Mouse (Mus musculus): Measurements from ENCODE around the gene Six2. TPM values are rescaled to one million over a fixed set of nuclear protein-coding genes. Genes with fewer than 3 reads are reported as not detected.

The Six2 gene
- total and polyA plus RNA-seq, 2 experiments from 2014 or later = 0.08 to 0.10 TPM

DNA sequence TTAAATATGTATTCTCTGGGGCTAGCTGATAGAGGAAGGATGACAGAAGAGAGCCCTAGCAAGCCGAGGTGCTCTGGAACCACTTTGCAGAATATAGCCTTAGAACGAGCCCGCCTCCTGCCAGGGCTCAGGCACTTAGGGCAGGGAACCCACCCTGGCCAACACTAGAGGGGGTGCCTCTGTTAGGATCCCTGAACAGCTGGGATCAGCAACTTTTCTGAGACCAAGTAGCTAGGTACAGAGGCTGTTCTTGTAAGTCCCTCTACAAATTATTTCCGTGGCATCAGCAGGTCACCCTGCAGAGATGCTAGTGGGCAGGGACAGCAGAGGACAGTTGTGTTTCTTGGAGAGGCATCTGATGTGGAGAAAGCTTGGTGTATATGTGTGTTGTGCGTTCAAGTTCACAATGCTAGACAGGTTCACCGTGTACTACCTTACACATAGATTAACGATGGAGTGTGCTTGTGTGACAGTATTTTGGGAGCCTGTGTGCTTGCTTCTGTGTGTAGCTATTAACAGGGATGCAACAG lies 5.8 kb downstream of the Six2 start:
- peaks cover 3% of the 10 kb centered on the region; the same call in 1 of the 2 replicates for H3K4me1 ChIP-seq (ENCODE audit: control insufficient read depth, insufficient read depth)
- 10% methylated on average over 7 of the region's 7 CpGs for WGBS
- H3K36me3 ChIP-seq (replicated peaks; ENCODE audit: control insufficient read depth, insufficient read depth, low read length) = no peaks in the 10 kb centered on the region
- H3K27ac ChIP-seq (ENCODE audit: low read depth) = no peak overlapping the region
- no peaks in the 10 kb centered on the region for H3K9me3 ChIP-seq (replicated peaks; ENCODE audit: control insufficient read depth, low read length)
- DNase-seq (ENCODE audit: low spot score) (no peak), ATAC-seq (ENCODE audit: insufficient read depth, low read depth) (no peak)
- peaks cover 97% of the 10 kb centered on the region for H3K27me3 ChIP-seq (ENCODE audit: control insufficient read depth, insufficient read depth, low read length)
- TF ChIP-seq CTCF (IDR thresholded peaks at IDR 0.05; ENCODE audit: low read depth) (no peak), EP300 (IDR thresholded peaks at IDR 0.05; ENCODE audit: low read depth) (no peak)
- H3K4me2 ChIP-seq (ENCODE audit: low read depth, low read length) = no peak overlapping the region
- no peak overlapping the region for H3K4me3 ChIP-seq (ENCODE audit: low read depth, low read length)
- H3K9ac ChIP-seq (replicated peaks; ENCODE audit: low read depth, low read length) = no peak overlapping the region

GRCm38 (mm10) chr17:85681741-85682140 lies 6.3 kb downstream of the Six2 start:
- ATAC-seq (ENCODE audit: insufficient read depth, low read depth) (no peak), DNase-seq (ENCODE audit: low spot score) (no peak)
- H3K4me3 ChIP-seq (ENCODE audit: low read depth, low read length) = no peak overlapping the region
- H3K4me1 ChIP-seq (ENCODE audit: control insufficient read depth, insufficient read depth) = no peaks in the 10 kb centered on the region
- peaks cover 94% of the 10 kb centered on the region for H3K27me3 ChIP-seq (ENCODE audit: control insufficient read depth, insufficient read depth, low read length)
- no peaks in the 10 kb centered on the region for H3K9me3 ChIP-seq (replicated peaks; ENCODE audit: control insufficient read depth, low read length)
- H3K9ac ChIP-seq (replicated peaks; ENCODE audit: low read depth, low read length) = no peak overlapping the region
- no peaks in the 10 kb centered on the region for H3K36me3 ChIP-seq (replicated peaks; ENCODE audit: control insufficient read depth, insufficient read depth, low read length)
- TF ChIP-seq EP300 (IDR thresholded peaks at IDR 0.05; ENCODE audit: low read depth) (no peak), CTCF (IDR thresholded peaks at IDR 0.05; ENCODE audit: low read depth) (no peak)
- no peak overlapping the region for H3K4me2 ChIP-seq (ENCODE audit: low read depth, low read length)
- WGBS = 15% methylated on average over 6 of the region's 6 CpGs
- H3K27ac ChIP-seq (ENCODE audit: low read depth) = no peak overlapping the region

DNA sequence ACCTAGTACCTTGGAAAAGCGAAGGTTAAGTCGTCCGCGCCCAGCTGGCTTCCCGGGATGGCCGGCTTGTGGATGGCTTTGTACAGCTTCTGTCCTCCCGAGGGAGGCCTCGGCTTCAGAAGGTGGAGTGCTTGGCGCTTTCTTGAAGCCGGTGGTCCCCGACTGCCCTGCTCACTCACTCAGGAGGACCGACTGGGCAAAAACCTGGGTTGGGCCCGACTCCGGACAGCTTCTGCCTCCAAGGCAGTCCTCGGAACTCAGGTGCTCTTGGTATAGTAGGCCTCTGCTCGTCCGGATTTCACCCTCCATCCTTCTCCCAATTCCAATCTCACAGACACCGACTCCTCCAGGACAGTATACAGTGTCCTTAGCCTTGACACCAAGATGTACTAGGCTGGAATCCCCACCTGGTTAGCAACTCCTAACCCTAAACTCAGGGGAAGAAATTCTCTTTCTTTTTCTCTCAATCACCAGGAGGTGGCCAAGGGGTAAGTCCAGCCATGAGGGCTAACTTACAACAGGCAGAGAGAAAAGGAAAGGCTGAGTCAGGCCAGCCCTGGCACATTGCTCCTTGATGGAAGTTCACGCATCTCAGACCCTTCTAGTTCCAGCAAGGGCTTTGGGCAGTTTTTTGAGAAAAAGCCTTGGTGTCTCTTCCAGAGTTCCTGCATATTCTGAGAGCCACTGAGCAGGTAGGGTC lies 7.1 kb downstream of the Six2 start:
- ATAC-seq (ENCODE audit: insufficient read depth, low read depth) (no peak), DNase-seq (ENCODE audit: low spot score) (no peak)
- Histone ChIP-seq H3K36me3 (replicated peaks; ENCODE audit: control insufficient read depth, insufficient read depth, low read length) (no peaks in the 10 kb centered on the region), H3K4me3 (ENCODE audit: low read depth, low read length) (peak overlapping the region; percentile 30; the same call in 1 of the 2 replicates), H3K9me3 (replicated peaks; ENCODE audit: control insufficient read depth, low read length) (no peaks in the 10 kb centered on the region), H3K4me1 (ENCODE audit: control insufficient read depth, insufficient read depth) (no peaks in the 10 kb centered on the region), H3K4me2 (ENCODE audit: low read depth, low read length) (no peak overlapping the region), H3K9ac (replicated peaks; ENCODE audit: low read depth, low read length) (no peak overlapping the region), H3K27ac (ENCODE audit: low read depth) (no peak overlapping the region), H3K27me3 (ENCODE audit: control insufficient read depth, insufficient read depth, low read length) (peaks cover 92% of the 10 kb centered on the region)
- TF ChIP-seq CTCF (IDR thresholded peaks at IDR 0.05; ENCODE audit: low read depth) (no peak), EP300 (IDR thresholded peaks at IDR 0.05; ENCODE audit: low read depth) (no peak)
- WGBS = 10% methylated on average over 19 of the region's 19 CpGs

GRCm38 (mm10) chr17:85680116-85680850 lies 7.8 kb downstream of the Six2 start:
- H3K27me3 ChIP-seq (ENCODE audit: control insufficient read depth, insufficient read depth, low read length) = peaks cover 85% of the 10 kb centered on the region
- no peaks in the 10 kb centered on the region for H3K9me3 ChIP-seq (replicated peaks; ENCODE audit: control insufficient read depth, low read length)
- H3K36me3 ChIP-seq (replicated peaks; ENCODE audit: control insufficient read depth, insufficient read depth, low read length) = no peaks in the 10 kb centered on the region
- H3K4me3 ChIP-seq (ENCODE audit: low read depth, low read length) = peak overlapping the region; percentile 30
- no peak overlapping the region for H3K9ac ChIP-seq (replicated peaks; ENCODE audit: low read depth, low read length)
- H3K27ac ChIP-seq (ENCODE audit: low read depth) = no peak overlapping the region
- no peak for DNase-seq (ENCODE audit: low spot score)
- TF ChIP-seq CTCF (IDR thresholded peaks at IDR 0.05; ENCODE audit: low read depth) (no peak), EP300 (IDR thresholded peaks at IDR 0.05; ENCODE audit: low read depth) (no peak)
- peak overlapping the region; percentile 55 for H3K4me2 ChIP-seq (ENCODE audit: low read depth, low read length)
- 4% methylated on average over 21 of the region's 21 CpGs for WGBS
- no peak for ATAC-seq (ENCODE audit: insufficient read depth, low read depth)
- H3K4me1 ChIP-seq (ENCODE audit: control insufficient read depth, insufficient read depth) = no peaks in the 10 kb centered on the region

DNA sequence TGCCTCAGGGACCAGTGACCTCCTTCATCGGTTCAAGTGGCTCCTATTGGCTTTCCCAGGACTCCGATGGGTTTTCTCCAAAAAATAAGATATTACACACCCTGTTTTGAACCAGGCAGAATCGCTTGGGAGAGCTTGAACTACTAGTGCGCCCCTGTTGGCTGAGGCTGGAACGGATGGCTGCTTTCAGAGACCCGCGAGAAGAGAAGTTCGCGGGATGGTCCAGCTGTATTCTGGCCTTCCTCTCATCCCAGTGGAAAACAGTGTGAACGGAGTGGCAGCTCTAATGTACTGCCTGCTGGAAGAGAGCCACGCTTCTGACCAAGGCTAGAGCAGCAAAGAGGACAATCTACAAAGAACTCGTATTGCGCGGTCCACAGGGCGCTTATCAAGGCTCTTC lies 8.4 kb downstream of the Six2 start:
- Histone ChIP-seq H3K4me2 (ENCODE audit: low read depth, low read length) (peak overlapping the region; percentile 55), H3K9ac (replicated peaks; ENCODE audit: low read depth, low read length) (no peak overlapping the region), H3K4me1 (ENCODE audit: control insufficient read depth, insufficient read depth) (no peaks in the 10 kb centered on the region), H3K36me3 (replicated peaks; ENCODE audit: control insufficient read depth, insufficient read depth, low read length) (no peaks in the 10 kb centered on the region), H3K27ac (ENCODE audit: low read depth) (no peak overlapping the region), H3K4me3 (ENCODE audit: low read depth, low read length) (peak overlapping the region; percentile 30), H3K9me3 (replicated peaks; ENCODE audit: control insufficient read depth, low read length) (no peaks in the 10 kb centered on the region), H3K27me3 (ENCODE audit: control insufficient read depth, insufficient read depth, low read length) (peaks cover 78% of the 10 kb centered on the region)
- DNase-seq (ENCODE audit: low spot score) = no peak
- WGBS = 2% methylated on average over 15 of the region's 15 CpGs
- peak; percentile 68 for ATAC-seq (ENCODE audit: insufficient read depth, low read depth)
- TF ChIP-seq CTCF (IDR thresholded peaks at IDR 0.05; ENCODE audit: low read depth) (peak; percentile 31; the same call in 1 of the 2 replicates), EP300 (IDR thresholded peaks at IDR 0.05; ENCODE audit: low read depth) (no peak)

Data from heart, postnatal 0 days (tissue).